Mouse (Mus musculus): ENCODE results near the gene Cnot11.

DNA sequence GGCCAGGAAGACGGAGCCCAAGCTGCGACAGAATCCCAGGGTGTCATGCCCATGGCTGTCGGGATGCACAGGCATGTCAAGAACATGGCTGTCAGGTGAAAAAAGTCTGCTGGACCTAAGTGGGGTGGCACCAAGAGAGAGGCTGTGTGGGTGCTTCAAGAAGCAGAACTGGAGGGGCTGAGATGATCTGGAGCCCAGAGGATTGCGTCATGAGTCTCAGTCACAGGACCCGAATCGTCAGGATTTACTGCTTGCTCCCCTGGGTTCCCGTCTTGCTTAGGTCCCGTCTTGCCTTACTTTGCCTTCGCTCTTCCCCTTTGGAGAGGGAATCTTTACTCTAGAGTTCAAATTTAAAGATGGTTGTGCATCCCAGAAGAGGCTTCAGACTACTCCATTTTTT, 48.4 kb downstream of the Cnot11 start:
- TF ChIP-seq CTCF (IDR thresholded peaks at IDR 0.05; ENCODE audit: low read depth) = no peak
- no peak for TF ChIP-seq EP300 (optimal IDR thresholded peaks at IDR 0.05)
